Mouse (Mus musculus): Measurements from ENCODE around the gene Brf1.

- TF ChIP-seq POLR2A (IDR thresholded peaks at IDR 0.05; ENCODE audit: control insufficient read depth, low read depth, low read length) = no peak
- TF ChIP-seq CTCF (IDR thresholded peaks at IDR 0.05; ENCODE audit: control insufficient read depth, insufficient read depth, insufficient replicate concordance, low read depth, low read length) = no peak
Measured at GRCm38 (mm10) chr12:112914527-112914926, 86.0 kb downstream of the Brf1 start.
